Mouse (Mus musculus): Measurements from ENCODE around the gene Cry2. TPM values are rescaled to one million over a fixed set of nuclear protein-coding genes. Genes with fewer than 3 reads are reported as not detected.

The Cry2 gene
- polyA plus RNA-seq, 1 experiment from 2014 or later, result 22.1 TPM

DNA sequence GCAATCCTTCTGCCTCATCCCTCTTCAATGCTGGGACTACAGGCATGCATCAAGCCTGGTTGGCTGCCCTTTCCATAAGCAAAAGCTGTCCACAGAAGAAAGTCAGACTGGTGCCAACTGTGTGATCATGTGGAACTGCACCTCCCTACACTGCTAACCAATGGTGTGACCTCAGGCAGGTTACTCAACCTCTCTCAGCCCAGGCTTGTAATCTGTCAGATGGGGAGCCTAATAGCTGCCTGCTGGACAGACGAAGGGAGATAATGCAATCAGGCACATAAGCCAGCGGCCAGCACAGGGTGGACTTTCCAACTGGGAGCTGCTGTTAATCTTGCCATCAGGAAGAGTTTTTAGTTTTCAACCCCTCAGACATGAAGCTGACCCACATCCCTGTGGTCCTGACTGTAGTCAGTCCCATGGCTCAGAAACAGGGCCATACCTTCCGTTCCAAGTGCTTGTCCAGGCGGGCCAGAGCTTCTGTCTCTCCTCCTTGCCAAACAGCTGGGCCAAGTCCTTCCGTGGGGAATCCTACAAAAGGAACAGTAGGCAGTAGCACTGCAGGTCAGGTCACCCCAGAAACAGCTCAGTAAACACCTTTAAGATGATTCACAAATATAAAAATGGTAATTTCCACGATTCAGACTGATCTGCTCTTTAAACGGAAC, 12.0 kb downstream of the Cry2 start:
- no peaks in the 10 kb centered on the region for H3K27me3 ChIP-seq (ENCODE audit: control insufficient read depth, insufficient read depth, low read length)
- no peaks in the 10 kb centered on the region for H3K36me3 ChIP-seq (ENCODE audit: control insufficient read depth, insufficient read depth, low read length)
- H3K9me3 ChIP-seq (ENCODE audit: control insufficient read depth, low read length), result no peaks in the 10 kb centered on the region
- WGBS, result 93% methylated on average over 7 of the region's 7 CpGs
- H3K4me2 ChIP-seq (replicated peaks; ENCODE audit: low read depth, low read length), result no peak overlapping the region
- no peak for ATAC-seq (ENCODE audit: low FRiP score)
- H3K4me1 ChIP-seq (replicated peaks; ENCODE audit: control insufficient read depth, insufficient read depth, low read length), result peaks cover 16% of the 10 kb centered on the region
- no peak overlapping the region for H3K27ac ChIP-seq (ENCODE audit: low read depth, low read length)
- H3K4me3 ChIP-seq (ENCODE audit: low read depth, low read length), result no peak overlapping the region
- DNase-seq (ENCODE audit: low spot score), result no peak
- no peak overlapping the region for H3K9ac ChIP-seq (ENCODE audit: low read depth, low read length)

DNA sequence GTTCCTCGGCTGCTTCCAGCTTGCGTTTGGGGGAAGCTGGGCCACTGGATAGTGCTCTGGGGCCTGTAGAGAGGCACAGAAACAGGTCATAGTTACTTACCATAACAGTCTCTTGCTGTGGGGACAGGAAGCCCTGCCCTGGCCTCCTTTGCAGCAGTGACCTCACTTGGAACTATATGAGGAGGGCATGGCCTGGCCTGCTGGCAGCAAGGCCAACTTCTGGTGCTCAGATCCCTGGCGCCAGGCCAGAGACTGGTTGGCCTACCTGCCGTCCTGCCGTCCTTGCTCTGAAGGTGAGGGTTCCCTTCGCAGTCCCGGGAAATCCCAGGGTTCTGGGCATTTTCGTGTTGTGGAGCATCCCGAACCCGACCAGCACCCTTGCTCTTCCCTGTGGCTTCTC, 22.1 kb downstream of the Cry2 start:
- 95% methylated on average over 10 of the region's 10 CpGs for WGBS
- peaks cover 23% of the 10 kb centered on the region for H3K36me3 ChIP-seq (ENCODE audit: control insufficient read depth, insufficient read depth, low read length)

DNA sequence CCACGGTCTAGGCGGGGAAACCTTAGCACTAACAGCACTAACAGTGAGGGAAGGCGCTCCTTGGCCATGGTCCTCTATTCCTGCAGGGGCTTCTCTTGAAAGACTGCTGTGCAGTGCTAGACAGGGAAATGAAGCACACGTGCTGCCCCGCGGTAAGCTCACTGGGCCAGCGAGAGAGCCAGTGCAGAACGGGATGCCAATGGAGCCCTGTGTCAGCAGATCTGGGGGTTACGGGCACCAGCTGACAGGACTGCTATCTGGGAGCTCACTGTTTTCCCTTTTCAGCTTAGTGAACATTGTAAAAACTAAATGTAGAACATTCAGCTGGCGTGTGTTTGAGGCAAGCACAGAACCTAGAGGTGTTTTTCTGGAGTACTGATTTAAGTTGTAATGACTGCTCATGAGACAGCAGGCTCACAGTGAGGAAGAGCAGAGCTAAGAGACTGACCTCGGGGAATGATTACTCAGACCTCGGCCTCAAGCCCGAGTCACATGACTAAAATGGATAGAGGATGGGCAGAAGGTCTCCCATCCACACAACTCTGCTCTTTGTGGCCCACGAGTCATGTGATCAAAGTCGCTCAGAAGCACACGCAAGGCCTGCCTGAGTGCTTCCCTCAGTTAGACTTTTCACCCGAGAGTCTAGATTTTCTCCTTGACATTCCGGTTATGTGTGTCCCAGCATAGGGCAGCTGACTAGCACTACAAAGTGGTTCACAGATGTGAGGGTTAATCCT, 25.4 kb downstream of the Cry2 start:
- ATAC-seq (ENCODE audit: low FRiP score) (no peak), DNase-seq (ENCODE audit: low spot score) (no peak)
- WGBS, result 93% methylated on average over 18 of the region's 18 CpGs
- no peak overlapping the region for H3K9ac ChIP-seq (ENCODE audit: low read depth, low read length)
- H3K36me3 ChIP-seq (ENCODE audit: control insufficient read depth, insufficient read depth, low read length), result peaks cover 18% of the 10 kb centered on the region
- H3K27ac ChIP-seq (ENCODE audit: low read depth, low read length), result no peak overlapping the region
- peaks cover 6% of the 10 kb centered on the region for H3K4me1 ChIP-seq (replicated peaks; ENCODE audit: control insufficient read depth, insufficient read depth, low read length)
- H3K27me3 ChIP-seq (ENCODE audit: control insufficient read depth, insufficient read depth, low read length), result no peaks in the 10 kb centered on the region
- no peaks in the 10 kb centered on the region for H3K9me3 ChIP-seq (ENCODE audit: control insufficient read depth, low read length)
- H3K4me2 ChIP-seq (replicated peaks; ENCODE audit: low read depth, low read length), result no peak overlapping the region
- no peak overlapping the region for H3K4me3 ChIP-seq (ENCODE audit: low read depth, low read length)

More for the DNA sequence above, 22.1 kb downstream of the Cry2 start:
- no peak overlapping the region for H3K27ac ChIP-seq (ENCODE audit: low read depth, low read length)
- no peaks in the 10 kb centered on the region for H3K27me3 ChIP-seq (ENCODE audit: control insufficient read depth, insufficient read depth, low read length)
- H3K4me3 ChIP-seq (ENCODE audit: low read depth, low read length), result no peak overlapping the region
- H3K9me3 ChIP-seq (ENCODE audit: control insufficient read depth, low read length), result no peaks in the 10 kb centered on the region
- DNase-seq (ENCODE audit: low spot score), result no peak
- no peak for ATAC-seq (ENCODE audit: low FRiP score)
- no peak overlapping the region for H3K9ac ChIP-seq (ENCODE audit: low read depth, low read length)
- H3K4me2 ChIP-seq (replicated peaks; ENCODE audit: low read depth, low read length), result no peak overlapping the region
- no peaks in the 10 kb centered on the region for H3K4me1 ChIP-seq (replicated peaks; ENCODE audit: control insufficient read depth, insufficient read depth, low read length)

DNA sequence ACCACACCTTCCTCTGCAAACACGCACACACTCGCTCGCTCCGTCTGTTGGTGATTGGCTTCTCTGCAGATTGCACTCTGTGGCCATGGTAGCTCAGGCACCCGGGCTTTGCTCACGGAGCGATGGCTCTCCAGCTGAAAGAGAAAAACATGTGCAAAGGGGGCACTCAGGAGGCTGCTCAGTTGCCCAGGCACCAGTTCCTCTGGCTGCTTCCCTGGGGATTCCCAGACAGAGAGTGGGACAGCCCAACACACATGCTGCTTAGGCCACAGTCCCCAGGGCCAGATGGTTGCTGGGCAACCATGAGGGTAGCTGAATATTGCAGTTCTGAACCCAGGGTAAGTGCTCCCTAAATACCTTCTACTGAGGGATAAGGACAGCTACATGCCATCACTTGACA, 28.2 kb downstream of the Cry2 start:
- Histone ChIP-seq H3K27ac (ENCODE audit: low read depth, low read length) (no peak overlapping the region), H3K9ac (ENCODE audit: low read depth, low read length) (no peak overlapping the region)

DNA sequence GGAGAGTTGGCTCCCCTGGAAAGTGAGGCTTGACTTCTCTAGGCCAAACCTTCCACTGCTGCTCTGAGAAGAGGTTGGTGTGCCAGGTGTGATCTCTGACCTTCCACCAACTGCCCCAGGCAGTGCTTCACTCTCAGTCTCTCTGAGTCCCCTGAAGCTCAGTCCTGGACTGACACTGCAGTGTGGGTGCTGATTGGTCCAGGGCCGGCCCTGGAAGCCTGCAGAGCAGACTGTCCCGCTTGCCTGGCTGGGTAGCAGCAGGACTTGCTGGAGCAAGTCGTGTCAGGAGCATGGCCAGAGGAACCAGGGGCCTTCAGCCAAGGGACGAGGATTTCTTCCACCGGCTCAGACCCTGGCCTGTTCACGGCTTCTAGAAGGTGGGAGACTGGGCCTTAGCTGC, 29.1 kb downstream of the Cry2 start:
- ATAC-seq (ENCODE audit: low FRiP score), result no peak
- Histone ChIP-seq H3K27me3 (ENCODE audit: control insufficient read depth, insufficient read depth, low read length) (no peaks in the 10 kb centered on the region), H3K27ac (ENCODE audit: low read depth, low read length) (no peak overlapping the region), H3K36me3 (ENCODE audit: control insufficient read depth, insufficient read depth, low read length) (0 out of 2 replicates have a peak, but pooled peaks cover 3% of the 10 kb centered on the region), H3K9me3 (ENCODE audit: control insufficient read depth, low read length) (no peaks in the 10 kb centered on the region), H3K4me2 (replicated peaks; ENCODE audit: low read depth, low read length) (no peak overlapping the region), H3K4me1 (replicated peaks; ENCODE audit: control insufficient read depth, insufficient read depth, low read length) (peaks cover 10% of the 10 kb centered on the region), H3K9ac (ENCODE audit: low read depth, low read length) (no peak overlapping the region), H3K4me3 (ENCODE audit: low read depth, low read length) (no peak overlapping the region)
- DNase-seq (ENCODE audit: low spot score), result no peak
- WGBS, result 80% methylated on average over 6 of the region's 6 CpGs

More for the DNA sequence above, 28.2 kb downstream of the Cry2 start:
- Histone ChIP-seq H3K4me2 (replicated peaks; ENCODE audit: low read depth, low read length) (no peak overlapping the region), H3K9me3 (ENCODE audit: control insufficient read depth, low read length) (no peaks in the 10 kb centered on the region), H3K27me3 (ENCODE audit: control insufficient read depth, insufficient read depth, low read length) (no peaks in the 10 kb centered on the region), H3K4me1 (replicated peaks; ENCODE audit: control insufficient read depth, insufficient read depth, low read length) (peaks cover 7% of the 10 kb centered on the region), H3K4me3 (ENCODE audit: low read depth, low read length) (no peak overlapping the region), H3K36me3 (ENCODE audit: control insufficient read depth, insufficient read depth, low read length) (peaks cover 4% of the 10 kb centered on the region; the same call in 1 of the 2 replicates)
- DNase-seq (ENCODE audit: low spot score), result peak; percentile 47
- 0 out of 2 replicates have a peak, but pooled peaks have one; percentile 39 for ATAC-seq (ENCODE audit: low FRiP score)
- WGBS, result 94% methylated on average over 7 of the region's 7 CpGs

DNA sequence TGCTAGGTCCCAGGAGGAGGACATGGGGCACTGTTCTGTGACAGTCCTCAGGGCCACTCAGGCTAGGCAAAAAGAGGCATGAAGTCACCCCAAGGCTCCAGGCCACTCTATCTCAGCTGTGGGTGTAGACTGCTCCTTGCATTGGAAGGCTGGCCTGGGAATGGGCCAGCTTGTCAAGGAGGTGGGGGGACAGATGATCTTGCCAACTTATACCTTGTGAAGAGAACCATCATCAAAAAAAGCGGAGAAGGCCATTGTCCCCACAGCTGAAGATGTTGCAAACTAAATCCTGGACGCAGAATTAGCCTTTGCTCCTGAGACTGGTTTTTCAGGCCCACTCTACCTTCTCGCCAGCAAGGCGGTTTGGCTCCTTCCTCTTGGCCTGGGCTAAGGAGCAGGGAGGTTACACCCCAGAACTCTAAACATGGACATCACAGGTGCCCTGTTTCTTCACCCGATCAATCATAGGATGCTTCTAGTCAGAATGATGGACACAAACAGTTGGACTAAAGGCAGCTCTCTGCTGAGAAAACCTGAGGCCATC, 30.0 kb downstream of the Cry2 start:
- no peaks in the 10 kb centered on the region for H3K27me3 ChIP-seq (ENCODE audit: control insufficient read depth, insufficient read depth, low read length)
- WGBS, result 95% methylated on average over 5 of the region's 5 CpGs
- no peak overlapping the region for H3K9ac ChIP-seq (ENCODE audit: low read depth, low read length)
- no peak overlapping the region for H3K4me3 ChIP-seq (ENCODE audit: low read depth, low read length)
- peaks cover 14% of the 10 kb centered on the region for H3K4me1 ChIP-seq (replicated peaks; ENCODE audit: control insufficient read depth, insufficient read depth, low read length)
- no peak overlapping the region for H3K27ac ChIP-seq (ENCODE audit: low read depth, low read length)
- no peak for DNase-seq (ENCODE audit: low spot score)
- no peak overlapping the region for H3K4me2 ChIP-seq (replicated peaks; ENCODE audit: low read depth, low read length)
- no peak for ATAC-seq (ENCODE audit: low FRiP score)
- no peaks in the 10 kb centered on the region for H3K36me3 ChIP-seq (ENCODE audit: control insufficient read depth, insufficient read depth, low read length)
- H3K9me3 ChIP-seq (ENCODE audit: control insufficient read depth, low read length), result no peaks in the 10 kb centered on the region

DNA sequence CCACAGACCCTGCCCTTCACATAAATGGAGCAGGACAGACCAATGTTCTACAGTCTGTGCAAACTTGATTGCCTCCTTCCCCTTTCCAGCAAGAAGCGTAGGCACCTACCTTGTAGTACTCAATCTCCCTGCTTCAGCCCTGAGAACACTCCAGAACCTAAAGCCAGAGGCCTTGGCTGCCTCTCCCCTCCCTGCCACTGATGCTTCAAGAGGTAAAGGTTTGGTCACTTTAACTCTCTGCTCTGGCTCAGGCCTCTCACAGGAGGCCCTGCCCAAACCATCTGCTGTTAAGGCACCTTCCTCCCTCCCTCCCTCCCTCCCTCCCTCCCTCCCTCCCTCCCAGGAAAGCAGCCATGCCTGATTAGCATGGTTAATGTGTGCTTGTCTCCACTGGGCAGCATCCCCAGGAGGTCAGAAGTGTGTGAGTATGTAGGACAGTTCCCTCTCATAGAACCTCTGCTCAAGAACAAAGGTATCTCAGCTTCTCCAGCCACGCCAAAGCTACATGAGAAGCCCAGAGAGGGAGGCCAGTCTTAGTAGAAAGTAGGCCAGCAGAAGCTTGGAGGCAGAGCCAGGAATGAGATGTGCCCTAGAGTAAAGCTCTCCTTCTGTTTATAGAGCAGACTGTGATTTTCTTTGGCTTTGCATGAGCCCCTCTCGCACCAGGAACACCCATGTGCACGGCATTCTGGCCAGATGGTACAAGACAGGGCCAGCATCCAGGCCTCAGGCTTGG, 31.1 kb downstream of the Cry2 start:
- Histone ChIP-seq H3K9ac (ENCODE audit: low read depth, low read length) (no peak overlapping the region), H3K4me1 (replicated peaks; ENCODE audit: control insufficient read depth, insufficient read depth, low read length) (peaks cover 14% of the 10 kb centered on the region), H3K4me2 (replicated peaks; ENCODE audit: low read depth, low read length) (no peak overlapping the region), H3K27me3 (ENCODE audit: control insufficient read depth, insufficient read depth, low read length) (no peaks in the 10 kb centered on the region), H3K9me3 (ENCODE audit: control insufficient read depth, low read length) (no peaks in the 10 kb centered on the region), H3K36me3 (ENCODE audit: control insufficient read depth, insufficient read depth, low read length) (no peaks in the 10 kb centered on the region), H3K4me3 (ENCODE audit: low read depth, low read length) (no peak overlapping the region), H3K27ac (ENCODE audit: low read depth, low read length) (no peak overlapping the region)
- WGBS, result 76% methylated on average over 4 of the region's 4 CpGs
- ATAC-seq (ENCODE audit: low FRiP score), result no peak
- DNase-seq (ENCODE audit: low spot score), result no peak

DNA sequence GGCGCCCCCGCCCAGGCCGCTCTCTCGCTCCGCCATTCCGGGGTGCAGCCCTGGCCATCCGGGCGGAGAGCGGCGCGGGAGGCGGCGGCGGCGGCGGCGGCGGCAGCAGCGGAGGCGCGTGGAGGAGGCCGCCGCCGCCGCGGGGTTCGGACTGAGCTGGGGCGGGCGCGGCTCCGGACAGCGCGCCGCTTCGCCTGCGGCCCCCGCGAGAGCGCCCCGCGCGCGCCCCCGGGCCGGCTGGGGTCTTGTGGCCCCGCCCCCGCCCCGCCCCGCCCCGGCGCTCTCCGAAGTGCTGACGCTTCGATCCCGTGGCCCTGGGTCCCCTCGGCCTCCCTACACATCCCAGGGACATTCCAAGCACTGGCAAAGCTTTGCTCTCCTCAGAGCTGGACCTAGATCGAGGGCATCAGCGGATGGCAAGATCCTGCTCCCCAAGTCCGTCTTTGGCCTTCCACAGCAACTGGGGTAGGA, 32.7 kb downstream of the Cry2 start, which contains the start of gene Mapk8ip1:
Gene Mapk8ip1, minus strand, starts transcription at position 173 of the 471 bp plus-strand sequence.
- H3K27ac ChIP-seq (ENCODE audit: low read depth, low read length), result peak within 1 kb of the TSS; percentile 37
- H3K4me1 ChIP-seq (replicated peaks; ENCODE audit: control insufficient read depth, insufficient read depth, low read length), result peaks cover 17% of the 10 kb centered on the region

More for the DNA sequence above, 32.7 kb downstream of the Cry2 start, which contains the start of gene Mapk8ip1:
- no peaks in the 10 kb centered on the region for H3K27me3 ChIP-seq (ENCODE audit: control insufficient read depth, insufficient read depth, low read length)
- no peaks in the 10 kb centered on the region for H3K9me3 ChIP-seq (ENCODE audit: control insufficient read depth, low read length)
- peak within 1 kb of the TSS; percentile 86 for H3K9ac ChIP-seq (ENCODE audit: low read depth, low read length)
- DNase-seq (ENCODE audit: low spot score) (peak; percentile 74), ATAC-seq (ENCODE audit: low FRiP score) (peak; percentile 65)
- H3K36me3 ChIP-seq (ENCODE audit: control insufficient read depth, insufficient read depth, low read length), result no peaks in the 10 kb centered on the region
- WGBS, result 4% methylated on average over 17 of the region's 59 CpGs
- H3K4me3 ChIP-seq (ENCODE audit: low read depth, low read length), result peak within 1 kb of the TSS; percentile 63
- H3K4me2 ChIP-seq (replicated peaks; ENCODE audit: low read depth, low read length), result peak within 1 kb of the TSS; percentile 93
